Mouse (Mus musculus) spleen, embryonic (tissue): ENCODE measurements at regions not wholly inside any gene's neighbourhood (a gene's known extent, or its start where the extent isn't known, plus 50 kb on each side); places are given as distances from the start of the nearest gene placed in this dataset.

ENCODE experiments used
- CTCF ChIA-PET: fragments of 350-600 bp; sonication (Branson Sonifier 250); formaldehyde crosslinking; loops from one replicate; lab custom pipeline; 2022; lab: Charles Lee

DNA sequence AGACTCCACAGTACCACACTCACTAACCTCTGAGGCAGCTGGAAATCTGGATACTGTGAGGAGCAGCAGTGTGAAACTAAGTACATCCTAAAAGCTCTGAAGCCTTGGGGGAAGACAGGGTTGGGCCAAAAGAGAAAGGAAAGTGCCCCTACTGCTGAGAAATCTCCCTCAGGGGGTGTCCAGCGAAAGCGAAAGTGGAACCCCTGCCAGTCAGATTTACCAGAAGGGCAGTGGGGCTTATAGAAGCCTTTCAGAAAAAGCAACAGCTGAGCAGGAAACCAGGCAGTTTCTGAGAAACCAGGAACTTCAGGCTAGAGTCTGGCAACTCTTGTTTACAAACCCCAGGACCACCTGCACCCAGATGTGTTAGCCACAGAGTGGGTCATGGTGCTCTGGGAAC lies 251.3 kb upstream of the Jun start:
- CTCF ChIA-PET, result no interaction called here

DNA sequence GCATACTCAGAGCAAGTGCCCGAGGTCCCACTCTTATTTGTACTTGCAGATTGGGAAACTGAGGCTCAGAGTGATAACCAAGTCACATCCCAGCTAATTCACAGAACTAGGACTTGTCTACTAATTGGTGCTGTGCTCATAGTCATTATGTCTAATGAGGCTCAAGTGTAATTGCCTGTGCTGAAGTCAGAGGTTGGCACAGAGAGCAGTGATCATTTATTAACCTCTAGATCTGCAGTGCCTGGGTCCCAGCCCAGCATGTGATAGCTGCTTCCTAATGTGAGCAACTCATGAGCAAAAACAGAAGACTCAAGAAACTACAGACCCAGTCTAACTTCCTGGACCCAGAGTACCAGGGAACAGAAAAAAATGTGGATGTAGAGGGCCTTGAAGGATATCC lies 252.0 kb upstream of the Jun start:
- CTCF ChIA-PET, result no interaction called here

DNA sequence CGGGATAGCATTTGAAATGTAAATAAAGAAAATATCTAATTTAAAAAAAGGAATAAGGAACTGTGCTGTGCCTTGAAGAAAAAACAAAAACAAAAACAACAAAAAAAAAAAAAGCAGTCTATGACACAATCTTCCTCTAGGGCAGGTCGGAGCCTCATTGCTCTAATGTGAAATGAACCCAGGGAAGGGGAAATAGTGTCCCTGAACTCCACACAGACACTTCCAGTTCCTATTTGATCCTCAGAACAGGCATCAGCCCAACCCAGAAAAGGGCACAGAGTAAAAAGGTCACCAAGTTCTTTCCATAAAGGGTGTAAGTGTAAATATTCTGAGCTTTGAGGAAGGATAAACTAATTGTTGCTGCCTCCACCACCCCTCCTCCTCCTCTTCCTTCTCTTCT lies 250.2 kb upstream of the Fggy start:
- CTCF ChIA-PET, result no interaction called here

DNA sequence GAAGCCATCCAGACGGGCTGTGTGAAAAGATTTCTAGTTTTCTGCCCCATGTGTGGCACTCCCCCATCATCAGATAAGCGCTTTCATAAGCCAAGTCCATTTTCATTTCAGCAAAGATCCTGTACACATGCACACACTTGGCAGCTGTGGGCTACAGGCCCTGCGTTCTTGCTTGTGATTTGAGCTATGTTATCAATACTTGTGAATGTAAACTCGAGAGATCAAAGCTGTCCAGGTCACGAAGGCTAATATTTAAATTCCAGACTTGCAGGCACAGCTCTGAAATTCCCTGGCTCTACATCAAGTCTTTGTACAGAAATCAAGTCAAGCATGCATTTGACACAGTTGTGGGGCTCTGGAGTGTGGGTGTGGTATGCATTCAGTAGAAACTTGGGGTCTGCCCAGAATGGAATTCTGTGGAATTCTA lies 248.8 kb upstream of the Fggy start:
- CTCF ChIA-PET, result interaction anchor here (0.5 to 0.6 kb wide), 2 partner anchors 113 to 754 kb away, joined by 4 to 5 read pairs; no protein-coding TSS in a partner anchor

DNA sequence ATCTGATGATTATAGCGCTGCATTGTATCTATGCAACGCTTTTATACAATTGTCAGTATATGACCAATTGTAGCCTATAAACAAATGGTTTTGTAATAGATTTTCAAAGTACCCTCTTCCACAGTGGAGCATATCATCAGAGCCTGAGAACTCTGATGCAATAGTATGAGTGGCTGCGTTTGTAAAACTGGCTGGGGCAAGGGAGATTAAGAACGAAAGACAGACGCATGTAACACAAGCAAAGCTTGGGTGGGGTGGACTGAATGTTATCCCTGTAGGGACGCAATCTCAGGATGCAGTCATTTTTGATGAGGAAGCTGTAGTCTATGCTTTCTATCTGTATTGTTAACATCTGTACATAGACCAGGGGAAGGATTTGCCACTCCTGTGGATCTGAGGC lies 246.9 kb upstream of the Fggy start:
- CTCF ChIA-PET, result no interaction called here

DNA sequence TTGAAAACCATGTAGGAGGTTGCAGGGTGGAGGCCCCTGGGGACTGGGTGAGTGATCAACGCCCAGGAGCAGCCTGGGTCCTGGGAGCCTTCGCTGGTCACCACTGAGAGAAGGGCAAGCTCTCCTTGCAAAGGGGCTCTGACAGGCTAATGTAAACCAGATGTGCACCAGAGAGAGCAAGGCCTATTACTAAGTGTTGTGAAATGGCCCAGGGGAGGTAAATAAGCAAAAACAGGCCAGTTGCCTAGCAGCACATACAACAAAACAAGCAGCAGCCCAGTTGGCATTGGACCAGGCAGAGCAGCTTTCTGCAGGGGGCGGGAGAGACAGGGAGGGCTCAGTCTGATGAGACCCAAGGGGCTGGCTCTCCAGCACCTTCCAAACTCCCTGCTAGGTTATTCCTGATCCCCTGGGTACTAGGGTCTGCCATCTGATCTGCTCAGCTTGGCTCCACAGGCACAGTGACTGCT lies 239.5 kb upstream of the Fggy start:
- CTCF ChIA-PET, result interaction anchor here (0.5 to 0.6 kb wide), 2 partner anchors 10 to 207 kb away, joined by 3 to 9 read pairs; no protein-coding TSS in a partner anchor

DNA sequence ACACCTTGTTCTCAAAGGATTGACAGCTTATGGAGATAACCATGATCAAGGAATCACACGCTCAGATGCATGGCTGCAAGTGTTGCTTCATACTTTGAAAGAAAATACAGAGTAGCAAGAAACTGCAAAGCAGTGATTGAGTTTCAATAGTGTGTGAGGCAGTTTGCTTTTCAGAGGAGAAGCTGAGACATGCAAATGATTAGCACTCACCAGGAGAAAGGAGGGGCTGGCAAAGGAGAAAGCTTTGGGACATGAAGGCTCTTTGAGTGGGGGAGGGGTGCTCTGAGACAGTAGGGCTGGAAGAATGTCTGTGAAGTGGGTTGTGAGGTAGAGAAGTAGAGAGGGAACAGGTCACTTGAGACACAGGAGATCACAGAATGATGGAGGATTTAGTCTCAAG lies 238.7 kb upstream of the Fggy start:
- CTCF ChIA-PET, result interaction anchor here (0.5 to 0.8 kb wide), 2 partner anchors 16 to 254 kb away, joined by 3 to 4 read pairs; no protein-coding TSS in a partner anchor

DNA sequence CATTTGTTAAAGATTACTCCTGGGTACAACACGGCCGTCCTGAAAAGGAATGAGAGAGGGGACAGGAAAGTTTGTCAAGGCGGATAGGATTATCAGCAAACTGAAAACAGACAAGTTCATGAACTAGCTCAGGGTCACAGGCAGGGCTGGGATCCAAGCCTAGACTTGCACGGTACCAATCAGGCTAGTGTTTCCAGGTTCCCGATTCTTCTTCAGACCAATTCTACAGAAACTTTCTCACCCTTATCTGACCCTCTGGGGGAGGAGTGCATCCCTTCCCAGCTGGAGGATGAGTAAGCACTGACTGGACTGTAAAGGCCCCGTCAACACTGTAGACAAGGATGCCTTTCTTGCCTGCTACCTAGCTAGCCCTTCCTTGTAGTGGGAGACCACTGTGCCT lies 238.3 kb upstream of the Fggy start:
- CTCF ChIA-PET, result interaction anchor here (0.5 to 0.8 kb wide), 3 partner anchors 17 to 280 kb away, joined by 3 to 4 read pairs (median 3); no protein-coding TSS in a partner anchor

DNA sequence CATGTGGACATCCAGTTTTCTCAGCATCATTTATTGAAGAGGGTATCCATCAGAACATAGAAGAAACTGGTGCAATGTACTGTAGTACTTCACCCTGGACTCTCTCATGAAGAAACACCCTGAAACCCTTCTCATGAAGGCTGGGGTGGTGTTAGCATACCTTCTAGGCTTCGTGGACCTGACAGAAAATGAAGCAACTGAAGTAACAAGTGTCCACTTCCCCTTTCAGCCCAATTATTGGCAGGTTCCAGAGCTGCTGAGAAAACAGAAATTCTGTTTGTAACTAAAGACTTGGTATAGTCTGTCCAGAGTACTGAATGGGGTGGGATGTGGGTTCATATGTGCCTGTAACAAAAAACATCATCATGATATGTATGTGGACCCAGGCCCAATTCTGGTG lies 231.4 kb upstream of the Fggy start:
- CTCF ChIA-PET, result no interaction called here

DNA sequence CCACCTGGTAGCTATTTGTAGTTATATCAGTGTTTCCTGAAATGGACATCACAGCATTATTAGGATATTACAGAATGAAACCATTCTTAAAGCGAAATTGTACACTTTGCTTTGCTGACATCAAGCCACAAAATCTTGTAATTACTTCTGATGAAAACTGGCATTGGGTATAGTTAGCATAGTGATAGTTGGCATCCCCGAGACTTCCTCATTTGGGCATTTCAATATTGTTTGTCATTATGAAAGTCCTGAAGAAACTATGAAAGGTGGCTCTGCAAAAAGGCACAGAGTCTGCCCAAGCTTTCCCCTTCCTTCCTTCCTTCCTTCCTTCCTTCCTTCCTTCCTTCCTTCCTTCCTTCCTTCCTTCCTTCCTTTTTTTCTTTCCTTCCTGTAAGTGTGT lies 217.5 kb upstream of the Fggy start:
- CTCF ChIA-PET, result interaction anchor here (0.7 kb wide), 1 partner anchor 307 kb away, joined by 3 read pairs; no protein-coding TSS in a partner anchor

DNA sequence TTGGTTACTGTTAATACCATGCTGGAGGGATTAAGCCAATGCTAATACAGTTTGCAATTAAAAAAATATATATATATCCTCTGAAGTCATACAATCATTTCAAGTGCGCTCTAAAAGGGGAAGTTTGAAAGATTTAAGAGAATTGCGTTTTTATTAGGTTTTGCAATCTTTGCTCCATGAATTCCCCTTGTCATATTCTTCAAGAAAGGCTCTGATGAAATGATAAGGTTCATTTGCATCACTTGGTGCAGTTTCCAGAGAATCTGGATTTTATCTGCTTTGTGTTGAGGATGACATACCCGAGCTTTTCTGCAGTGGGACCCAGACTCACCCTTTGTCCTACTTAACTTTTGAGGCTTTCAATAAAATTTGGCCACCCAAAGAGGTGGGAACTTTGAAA lies 216.4 kb upstream of the Fggy start:
- CTCF ChIA-PET, result no interaction called here

DNA sequence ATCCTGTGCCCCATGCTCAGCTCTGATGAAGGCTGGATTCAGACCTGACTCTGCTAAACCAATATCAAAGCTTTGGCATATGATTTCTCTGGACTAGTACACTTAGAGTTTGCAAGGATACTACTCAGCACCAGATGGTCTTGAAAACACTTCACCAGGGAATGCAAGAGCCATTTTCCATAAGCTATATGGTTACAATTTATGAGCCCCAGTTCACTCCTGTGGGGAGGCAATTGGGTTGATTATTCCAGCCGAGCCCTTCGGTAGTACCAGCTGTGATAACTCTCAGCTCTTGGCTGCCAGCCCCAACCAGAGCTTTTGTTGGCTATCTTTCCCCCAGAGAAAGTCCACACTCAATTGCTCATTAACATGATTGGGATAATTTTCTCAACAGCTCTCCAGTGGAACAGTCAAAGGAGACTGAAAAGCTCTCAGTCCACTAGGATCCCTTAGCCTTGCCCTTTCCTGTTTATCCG lies 210.5 kb upstream of the Fggy start:
- CTCF ChIA-PET, result no interaction called here

DNA sequence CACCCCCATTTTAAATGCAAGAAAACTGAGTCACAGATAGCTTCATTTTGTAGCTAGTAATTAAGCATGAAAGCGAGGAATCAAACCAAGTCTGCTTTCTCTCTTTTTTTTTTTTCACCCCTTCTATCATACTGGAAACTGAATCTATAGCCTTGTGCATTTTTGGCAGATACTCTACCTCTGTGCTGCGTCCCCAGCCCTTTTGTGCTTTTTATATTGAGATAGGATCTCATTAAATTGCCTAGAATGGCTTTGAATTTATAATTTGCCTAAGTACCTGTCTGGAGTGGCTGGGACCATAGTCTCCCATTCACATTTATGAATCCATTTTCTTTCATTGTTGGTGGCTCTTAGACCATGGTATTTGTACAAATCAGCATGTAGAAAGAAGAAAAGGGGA lies 209.9 kb upstream of the Fggy start:
- CTCF ChIA-PET, result no interaction called here

DNA sequence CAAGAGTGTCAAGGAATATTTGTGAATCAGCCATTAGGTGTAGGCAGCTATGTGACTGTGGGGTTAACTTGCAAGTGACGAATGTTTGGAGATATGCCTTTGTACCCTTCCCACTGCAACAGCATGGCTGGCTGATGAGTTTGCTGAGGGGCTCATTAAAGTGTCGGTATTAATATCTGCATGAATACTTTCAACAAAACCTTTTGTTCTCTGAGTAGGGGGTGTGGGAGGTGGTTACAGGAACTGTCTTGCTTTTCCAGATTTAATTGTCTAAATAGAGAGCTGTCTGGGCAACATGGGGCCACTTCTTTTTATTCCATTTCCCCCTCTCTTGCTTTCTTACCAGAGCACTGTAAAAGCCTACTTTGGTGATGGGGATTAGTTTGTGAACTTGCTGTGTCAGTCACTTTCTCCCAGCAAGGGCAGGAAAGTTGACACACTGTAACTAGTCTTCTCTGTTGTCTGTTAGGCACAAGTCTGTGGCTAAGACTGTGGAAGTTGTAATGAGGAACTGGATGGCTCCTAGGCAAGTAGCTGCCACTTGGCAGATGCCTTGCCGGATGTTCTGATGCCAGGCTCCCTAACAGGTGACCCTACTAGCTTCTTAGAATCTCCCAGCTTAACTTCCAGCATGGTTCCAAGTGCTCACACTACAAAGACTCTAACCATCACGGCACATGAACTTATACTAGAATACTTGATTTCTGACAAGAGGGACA lies 208.7 kb upstream of the Fggy start:
- CTCF ChIA-PET, result no interaction called here

DNA sequence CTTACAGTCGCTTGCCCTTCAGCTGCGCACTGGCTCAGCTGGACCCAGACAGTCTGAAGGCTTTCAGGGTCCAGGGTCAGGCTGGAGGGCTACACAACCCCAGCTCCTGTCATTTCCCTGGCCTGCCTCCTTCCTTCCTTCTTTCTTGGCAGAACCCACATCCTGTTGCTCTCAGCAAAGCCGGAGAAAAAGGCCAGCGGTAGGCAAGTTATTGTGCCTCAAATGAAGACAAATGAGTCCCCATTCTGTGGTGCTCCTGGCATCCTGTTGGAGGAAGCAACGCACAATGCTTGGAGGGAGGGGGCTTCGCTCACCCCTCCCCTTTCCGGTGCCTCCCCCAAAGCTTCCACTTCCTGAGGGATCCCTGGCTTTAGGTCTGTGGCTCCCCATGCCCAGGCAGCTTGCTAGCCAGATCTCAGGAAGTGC lies 203.4 kb upstream of the Fggy start:
- CTCF ChIA-PET, result interaction anchor here (0.6 kb wide), 1 partner anchor 139 kb away, joined by 8 read pairs; no protein-coding TSS in a partner anchor

DNA sequence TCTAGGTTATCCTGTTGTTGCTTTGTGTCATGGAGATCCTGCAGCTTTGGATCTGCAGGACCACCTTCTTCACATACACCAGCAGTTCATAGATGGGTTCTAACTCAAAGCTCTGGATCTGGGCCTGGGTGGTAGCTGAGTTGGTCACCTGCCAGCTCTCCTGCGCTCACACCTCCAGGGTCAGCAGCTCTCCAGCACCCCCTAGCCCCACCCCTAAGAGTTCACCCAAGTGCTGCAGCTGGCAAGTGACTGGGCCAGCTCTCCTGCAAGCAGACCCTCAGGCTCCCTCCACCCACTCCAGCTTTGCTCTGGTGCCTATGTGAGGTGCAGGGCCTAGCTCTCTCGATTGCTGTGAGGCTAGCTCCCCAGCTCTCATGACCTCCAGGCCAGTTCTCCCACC lies 198.6 kb upstream of the Fggy start:
- CTCF ChIA-PET, result interaction anchor here (0.5 to 0.6 kb wide), 2 partner anchors 192 to 323 kb away, joined by 4 read pairs; no protein-coding TSS in a partner anchor

DNA sequence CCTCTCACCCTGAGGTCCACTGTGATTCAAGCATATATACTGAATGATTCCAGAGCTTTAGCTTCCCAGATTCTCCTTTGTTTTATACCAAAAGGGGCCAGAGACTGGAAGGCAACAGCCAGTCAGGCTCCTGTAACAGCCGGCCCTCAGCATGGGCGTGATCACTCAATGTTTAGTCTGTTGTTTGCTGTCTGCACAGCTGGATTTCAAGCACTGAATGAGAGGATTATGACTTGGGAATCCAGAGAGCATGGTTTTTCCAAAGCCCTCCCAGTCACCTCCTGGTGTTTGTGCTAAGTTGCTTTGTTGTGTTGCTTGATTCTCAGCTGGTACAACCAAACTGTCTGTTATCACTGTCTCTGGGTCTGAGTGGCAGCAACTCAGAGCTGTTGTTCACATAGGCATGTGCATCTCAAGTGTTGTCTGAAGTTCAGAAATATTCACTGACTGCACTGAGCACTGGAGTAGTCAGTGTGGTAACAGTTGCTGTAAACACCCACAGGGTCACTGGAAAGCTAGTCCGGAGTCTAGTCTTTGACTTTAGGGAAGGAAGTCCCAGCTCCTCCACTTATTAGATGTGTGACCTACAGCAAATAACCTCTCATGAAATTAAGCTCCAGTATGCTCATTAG lies 196.9 kb upstream of the Fggy start:
- CTCF ChIA-PET, result no interaction called here

DNA sequence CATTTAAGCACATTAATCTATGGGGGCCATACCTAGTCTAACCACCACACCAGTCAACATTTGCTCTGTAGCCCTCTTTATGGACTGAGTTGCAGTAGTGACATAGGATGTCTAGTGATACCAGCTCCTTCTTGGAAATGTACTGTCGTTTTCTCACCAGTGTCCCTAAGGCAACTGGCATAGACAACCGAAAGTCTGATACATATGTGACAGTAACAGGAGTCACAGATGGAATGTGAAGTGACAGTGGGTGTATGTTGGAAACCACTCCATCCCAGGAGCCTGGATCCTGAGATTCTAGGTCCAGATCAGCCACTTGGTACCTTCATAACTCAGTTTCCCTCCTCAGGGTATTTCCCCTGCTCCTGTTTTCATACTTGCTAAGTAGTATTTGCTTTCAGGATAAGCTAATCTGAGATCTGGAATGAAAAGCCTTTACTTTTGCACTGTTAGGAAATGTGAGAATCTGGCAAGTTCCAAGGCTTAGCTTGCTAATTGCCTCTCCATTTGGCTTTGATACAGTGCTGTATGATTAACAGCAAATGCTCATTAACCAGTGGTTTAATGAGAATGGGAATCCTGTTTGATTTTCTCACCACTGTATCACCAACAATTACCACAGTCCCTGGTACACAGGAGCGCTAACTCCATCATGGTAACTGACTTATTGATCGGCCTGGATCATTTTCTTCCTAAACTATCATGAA lies 192.8 kb upstream of the Fggy start:
- CTCF ChIA-PET, result no interaction called here

DNA sequence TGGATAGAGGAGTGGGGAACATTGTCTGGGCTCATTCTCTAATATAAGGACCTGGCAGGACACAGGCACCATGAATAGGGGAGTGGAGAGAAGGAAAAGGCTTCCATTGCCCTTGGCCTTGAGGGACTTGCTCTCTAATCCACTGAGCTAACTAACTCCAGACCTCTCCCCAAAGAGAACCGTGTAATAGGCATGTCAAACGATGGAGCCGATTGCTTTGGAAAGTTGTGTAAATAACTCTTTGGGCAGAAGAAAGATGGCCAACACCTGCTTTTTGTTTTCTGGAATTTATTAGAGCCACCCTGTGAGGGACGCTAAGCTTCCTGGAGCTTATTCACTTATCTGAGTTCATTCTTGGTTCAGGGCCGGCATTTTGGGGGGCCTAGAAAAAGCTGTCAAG lies 180.9 kb upstream of the Fggy start:
- CTCF ChIA-PET, result no interaction called here

DNA sequence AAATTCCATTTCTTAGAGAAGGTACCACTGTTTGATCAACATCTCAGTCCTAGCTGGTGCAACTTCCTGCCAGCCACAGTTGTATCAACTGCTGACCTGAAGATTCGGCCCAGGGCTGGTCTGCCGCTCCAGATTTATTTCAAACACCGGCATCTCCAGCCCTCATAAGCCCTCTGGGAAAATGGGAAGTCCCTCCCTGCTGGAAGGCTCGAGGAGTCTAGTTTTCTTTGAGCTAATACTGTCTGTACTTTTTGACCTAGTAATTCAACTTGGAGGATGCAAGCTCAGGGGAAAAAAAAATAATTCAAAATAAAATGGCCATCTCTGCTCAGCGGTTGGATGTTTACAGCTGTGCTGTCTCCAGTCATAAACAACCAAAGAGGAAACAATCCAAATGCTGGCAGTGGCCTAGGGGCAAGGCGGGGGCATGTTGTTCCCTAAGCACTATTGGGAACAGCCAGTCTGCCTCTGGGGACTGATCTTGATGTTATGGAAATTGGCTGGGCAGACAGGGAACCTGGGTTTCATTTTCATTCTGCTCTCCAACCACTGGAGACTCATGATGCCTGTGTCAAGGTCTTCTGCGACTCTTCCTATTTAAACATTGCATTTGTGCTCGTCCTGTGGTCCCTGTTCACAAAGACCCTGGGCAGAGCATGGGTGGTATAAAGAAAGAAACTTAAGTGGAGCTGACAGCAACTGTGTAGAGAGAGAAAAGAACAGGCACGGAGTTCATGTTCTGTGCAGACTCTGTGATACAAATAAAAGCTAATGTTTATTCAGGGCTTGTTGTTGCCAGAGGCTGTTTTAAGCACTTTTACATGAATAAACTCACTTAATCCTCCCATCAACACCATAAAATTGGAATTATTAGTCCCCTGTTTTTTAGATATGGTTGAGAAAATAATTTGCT lies 179.8 kb upstream of the Fggy start:
- CTCF ChIA-PET, result no interaction called here

DNA sequence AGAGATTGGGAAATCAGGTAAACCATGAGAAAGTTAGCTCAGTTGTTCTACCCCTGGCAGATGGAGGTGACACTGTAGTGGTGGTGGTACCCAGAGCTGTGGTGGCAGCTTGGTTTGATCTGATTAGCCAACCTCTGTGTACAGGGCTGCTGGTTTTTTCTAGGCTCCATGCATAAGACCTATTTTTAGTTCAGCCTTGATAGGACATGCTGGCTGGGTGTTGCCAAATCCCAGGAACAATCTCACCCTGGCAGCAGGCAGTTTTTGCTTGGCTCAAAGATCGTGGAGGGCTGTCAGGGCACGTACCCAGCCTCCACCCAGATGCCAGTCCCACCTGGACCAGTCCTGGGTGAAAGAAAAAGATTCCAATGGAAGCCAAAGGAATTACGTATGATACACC lies 178.7 kb upstream of the Fggy start:
- CTCF ChIA-PET, result interaction anchor here (0.6 kb wide), 1 partner anchor 19 kb away, joined by 3 read pairs; no protein-coding TSS in a partner anchor
